Mouse (Mus musculus): ENCODE measurements around the gene Cct6b.

Gene Cct6b

DNA sequence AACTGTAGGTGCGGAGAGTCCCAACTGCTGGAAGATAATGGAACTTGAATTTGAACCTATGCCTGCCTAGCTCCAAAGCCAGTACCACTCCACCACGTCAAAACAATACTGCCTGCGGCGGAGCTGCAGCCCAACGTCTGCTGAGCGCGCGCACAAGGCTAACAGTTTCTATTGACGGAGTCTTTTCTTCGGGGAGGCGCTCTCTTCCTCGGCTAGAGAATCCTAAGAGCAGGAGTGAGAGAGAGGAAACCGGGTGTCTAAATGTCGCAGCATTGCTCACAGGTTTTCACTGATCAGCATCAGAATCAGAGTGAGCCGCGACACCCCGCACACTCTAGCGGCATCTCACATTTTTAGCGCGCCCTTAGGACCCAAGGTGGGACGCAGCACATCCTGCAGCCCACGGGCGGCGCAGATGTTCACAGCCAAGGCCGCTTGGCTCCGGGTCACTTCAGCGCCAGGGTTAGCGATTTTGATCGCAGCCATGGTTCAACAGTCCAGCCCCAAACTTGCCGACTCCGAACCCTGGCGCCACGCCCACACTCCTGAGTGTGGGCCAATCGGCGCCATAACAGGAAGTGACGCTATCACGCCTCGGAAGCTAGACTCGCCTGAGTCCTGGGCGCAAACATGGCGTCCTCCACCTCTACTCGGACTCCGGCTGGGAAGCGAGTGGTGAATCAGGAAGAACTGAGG is at the start of gene Cct6b, which contains the start of gene Zfp830:
Gene Cct6b (minus strand): TSS at position 580 of the 696 bp plus-strand sequence.
Gene Zfp830 (plus strand): TSS at position 604 of the 696 bp plus-strand sequence.
- peak; percentile 99 for DNase-seq

- DNase-seq, result no peak
These were observed 44.4 kb upstream of the Cct6b start for GRCm38 (mm10) chr11:82808485-82808884.

- DNase-seq, result no peak
These were observed 43.2 kb upstream of the Cct6b start for GRCm38 (mm10) chr11:82807370-82807769.

DNA sequence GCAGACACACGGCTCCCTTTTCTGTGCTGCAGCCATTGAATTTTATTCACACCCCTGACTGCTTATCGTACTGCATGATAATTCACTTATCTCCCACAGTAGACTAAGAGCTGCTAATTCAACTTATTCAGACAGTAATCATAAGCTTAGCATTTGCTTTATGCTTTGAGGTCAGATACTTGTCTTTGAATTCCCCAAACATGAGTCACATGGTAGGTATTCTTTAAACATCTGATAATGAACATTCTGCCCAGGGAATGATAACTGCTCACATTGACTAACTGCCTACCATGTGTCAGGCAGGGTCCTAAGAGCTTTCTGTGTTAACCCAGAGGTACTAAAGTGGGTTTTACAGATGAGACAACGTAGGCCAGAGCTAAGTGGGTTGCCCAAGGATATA is 42.5 kb upstream of the Cct6b start:
- no peak for DNase-seq

DNA sequence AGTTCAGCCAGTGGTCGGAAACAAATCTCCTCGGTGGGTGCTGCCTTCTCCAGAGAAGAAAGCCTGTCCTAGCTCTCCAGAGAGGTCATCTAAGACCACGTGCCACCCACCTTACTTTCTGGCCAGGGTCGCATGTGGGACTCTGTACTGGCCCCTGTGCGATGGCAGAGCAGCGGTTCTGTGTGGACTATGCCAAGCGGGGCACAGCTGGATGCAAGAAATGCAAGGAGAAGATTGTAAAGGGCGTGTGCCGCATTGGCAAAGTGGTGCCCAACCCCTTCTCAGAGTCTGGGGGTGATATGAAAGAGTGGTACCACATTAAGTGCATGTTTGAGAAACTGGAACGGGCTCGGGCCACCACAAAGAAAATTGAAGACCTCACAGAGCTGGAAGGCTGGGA is 19.3 kb upstream of the Cct6b start:
- DNase-seq, result no peak

DNA sequence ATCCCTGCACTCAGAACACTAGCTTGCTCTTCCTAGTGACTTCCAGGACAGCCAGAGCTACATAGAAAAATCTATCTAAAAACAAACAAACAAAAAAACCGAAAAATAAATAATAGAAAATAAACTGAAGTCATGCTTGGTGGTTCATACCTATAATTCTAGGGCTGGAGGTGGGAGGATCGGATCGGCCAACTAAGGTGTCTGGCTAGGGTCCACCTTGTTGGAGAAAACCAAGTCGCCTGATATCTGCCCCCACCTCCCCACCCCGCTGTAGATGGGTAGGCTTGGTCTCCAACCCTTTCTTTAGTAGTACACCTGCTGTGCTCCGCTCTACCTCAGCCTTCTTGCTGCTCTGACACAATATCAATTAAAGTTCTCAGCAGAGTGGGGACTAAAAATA is 18.1 kb upstream of the Cct6b start:
- DNase-seq, result no peak

- peak; percentile 97 for DNase-seq
These were observed 17.1 kb upstream of the Cct6b start, which contains the start of gene Lig3 for GRCm38 (mm10) chr11:82780983-82781903. Lig3 (plus strand) TSS chr11:82781108.

- peak; percentile 1 for DNase-seq
These were observed 16.0 kb upstream of the Cct6b start for GRCm38 (mm10) chr11:82780134-82780533.

DNA sequence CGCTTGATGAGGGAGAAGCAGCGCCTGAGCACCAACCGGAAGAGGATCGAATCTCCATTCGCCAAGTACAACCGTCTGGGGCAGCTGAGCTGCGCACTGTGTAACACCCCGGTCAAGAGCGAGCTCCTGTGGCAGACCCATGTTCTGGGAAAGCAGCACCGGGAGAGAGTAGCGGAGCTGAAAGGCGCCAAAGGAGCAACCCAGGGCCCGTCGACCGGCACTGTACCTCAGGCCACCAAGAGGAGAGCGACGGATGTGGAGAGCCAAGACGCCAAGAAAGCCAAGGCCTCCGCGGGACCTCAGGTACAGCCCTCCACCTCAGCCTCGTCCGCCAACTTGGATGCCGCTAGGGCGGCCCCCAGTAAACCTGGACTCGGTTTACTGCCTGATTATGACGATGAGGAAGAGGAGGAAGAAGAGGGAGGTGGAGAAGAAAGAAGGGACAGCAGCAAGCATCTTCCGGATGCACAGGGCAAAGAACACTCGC is 360 bp upstream of the Cct6b start:
- no peak for DNase-seq

DNA sequence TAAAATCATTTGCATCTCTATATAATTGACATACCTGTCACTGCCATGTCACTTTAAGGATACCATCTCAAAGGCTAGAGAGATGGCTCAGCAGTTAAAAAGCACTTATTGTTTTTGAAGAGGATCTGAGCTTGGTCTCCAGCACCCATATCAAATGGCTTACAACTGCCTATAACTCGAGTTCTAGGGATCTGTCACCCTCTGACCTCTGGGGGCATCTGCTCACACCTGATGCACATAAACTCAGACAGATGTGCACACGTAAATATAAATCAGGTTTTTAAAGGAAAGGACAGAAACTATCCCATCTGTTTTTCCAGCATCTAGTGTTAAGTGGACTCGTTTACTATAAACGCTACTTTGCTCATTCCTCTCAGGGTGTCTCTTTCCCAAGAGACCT is 860 bp downstream of the Cct6b start:
- no peak for DNase-seq

DNA sequence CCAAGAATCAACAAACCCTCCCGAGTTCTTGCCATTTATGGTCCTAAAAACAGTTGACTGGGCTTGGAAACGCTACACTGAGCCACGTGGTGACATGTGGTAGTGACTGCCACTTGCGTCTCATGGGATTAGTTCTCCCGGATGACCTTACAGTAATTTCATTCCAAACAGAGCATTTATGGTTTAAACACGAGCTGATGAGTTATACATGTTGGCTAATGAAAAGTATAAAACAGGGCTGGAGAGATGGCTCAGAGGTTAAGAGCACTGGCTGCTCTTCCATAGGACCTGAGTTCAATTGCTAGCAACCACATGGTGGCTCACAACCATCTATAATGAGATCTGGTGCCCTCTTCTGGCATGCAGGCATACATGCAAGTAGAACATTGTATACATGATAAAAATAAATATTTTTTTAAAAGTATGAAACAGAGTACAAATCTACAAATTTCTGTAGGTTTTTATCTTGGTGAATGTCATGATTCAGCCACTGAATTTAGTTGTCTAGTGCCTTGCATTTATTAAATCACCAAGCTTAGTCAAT is 1.8 kb downstream of the Cct6b start:
- no peak for DNase-seq

DNA sequence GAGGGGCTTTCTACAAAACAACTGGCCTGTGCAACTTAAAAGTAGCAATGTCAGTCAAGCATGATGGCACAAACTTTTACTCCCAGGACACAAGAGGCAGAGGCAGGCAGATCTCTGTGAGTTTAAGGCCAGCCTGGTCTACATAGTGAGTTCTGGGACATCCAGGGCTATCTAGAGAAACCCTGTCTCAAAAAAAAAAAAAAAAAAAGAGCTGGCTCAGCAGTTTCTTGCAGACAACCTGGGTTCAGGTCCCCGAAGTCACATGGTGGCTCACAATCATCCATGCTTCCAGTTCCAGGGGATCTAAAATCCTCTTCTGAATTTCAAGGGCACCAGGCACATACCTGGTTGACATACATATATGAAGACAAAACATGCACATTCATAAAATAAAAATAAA is 8.2 kb downstream of the Cct6b start:
- DNase-seq, result no peak

DNA sequence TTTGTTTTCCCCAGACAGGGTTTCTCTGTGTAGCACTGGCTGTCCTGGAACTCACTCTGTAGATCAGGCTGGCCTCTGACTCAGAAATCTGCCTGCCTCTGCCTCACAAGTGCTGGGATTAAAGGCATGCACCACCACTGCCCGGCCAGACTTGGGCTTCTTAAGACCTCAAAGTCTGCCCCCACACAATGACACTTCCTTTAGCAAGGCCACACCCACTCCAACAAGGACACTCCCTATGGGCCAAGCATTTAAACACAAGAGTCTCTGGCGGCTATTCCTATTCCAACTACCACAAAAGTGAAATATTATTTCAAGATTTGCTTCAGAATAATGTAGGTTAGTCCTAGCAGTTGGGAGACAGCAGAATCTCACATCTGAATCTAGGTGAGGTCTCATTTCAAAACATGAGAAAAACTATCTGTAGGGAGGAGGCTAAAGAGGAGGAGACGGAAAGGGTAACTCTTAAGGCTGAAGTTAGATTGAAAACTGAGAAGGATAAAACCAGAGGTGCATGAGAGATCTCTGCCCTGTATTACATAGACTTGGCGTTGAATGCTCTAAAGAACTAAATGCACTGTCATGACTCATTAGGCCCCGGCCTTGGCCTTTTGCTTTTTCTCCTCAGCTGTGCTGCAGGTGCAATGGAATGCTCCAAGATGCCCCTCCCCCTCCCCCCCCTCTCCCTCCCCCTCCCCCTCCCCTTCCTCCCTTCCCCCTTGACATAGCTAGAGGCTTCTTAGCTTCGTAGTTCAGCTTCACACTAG is 11.6 kb downstream of the Cct6b start:
- no peak for DNase-seq

DNA sequence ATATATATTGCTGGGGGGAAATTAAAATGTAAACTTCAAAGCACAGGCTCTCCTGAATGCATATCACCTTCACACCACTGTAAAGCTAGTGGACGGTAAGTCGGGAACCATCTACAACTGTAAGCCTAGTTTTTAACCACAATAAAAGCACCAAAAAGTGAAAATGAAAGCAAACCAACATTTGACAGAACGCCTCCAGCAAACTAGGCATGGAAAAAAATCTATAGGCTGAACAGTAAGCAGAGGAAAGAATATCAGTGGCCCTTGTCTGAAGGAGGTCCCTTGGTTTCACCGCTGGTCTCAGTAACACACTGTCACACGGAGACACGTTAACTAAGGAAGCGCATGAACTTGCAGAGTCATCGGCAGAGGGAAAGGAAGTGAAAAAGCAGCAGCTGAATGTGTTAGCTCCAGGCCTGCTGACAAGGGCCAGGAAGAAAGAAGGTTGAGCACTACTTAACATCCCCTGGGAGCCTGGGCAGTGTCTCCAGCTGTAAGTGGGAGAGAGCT is 17.2 kb downstream of the Cct6b start:
- DNase-seq, result no peak

GRCm38 (mm10) chr11:82746138-82746537 is 18.0 kb downstream of the Cct6b start:
- peak; percentile 23 for DNase-seq

DNA sequence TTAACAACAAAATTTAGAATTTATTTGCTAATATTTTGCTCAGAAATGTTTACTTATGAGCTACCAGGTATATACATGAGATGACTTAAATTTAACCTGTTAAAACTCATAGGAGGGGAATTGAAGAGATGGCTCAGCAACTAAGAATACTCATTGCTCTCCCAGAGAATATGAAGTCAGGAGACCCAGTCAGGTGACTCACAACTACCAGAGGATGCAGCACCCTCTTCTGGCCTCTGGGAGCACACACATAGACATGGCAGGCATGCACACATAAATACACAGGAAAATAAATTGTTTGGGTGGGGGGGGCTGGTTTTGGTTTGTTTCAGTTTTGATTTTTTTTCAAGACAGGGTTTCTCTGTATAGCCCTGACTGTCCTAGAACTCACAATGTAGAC is 25.1 kb downstream of the Cct6b start:
- DNase-seq, result no peak

DNA sequence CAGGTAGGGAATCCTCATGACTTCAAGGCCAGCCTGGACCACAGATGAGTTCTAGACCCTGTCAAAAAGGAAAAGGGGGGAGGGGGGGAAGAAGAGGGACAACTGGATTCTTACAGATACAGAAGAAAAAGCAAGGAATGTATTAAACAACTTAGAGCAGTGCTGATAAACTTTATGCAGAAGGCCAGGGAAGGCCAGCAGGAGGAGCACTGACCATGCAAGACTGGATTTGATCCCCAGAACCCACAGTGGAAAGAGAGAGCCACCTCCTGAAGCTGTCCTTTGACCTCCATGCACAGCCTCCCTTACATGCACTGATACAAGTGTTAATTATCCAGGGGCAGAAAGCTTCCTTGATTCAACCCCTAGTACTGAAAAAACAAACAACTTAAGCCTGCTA is 29.9 kb downstream of the Cct6b start:
- DNase-seq, result no peak

GRCm38 (mm10) chr11:82726862-82727261 is 37.3 kb downstream of the Cct6b start:
- no peak for DNase-seq

DNA sequence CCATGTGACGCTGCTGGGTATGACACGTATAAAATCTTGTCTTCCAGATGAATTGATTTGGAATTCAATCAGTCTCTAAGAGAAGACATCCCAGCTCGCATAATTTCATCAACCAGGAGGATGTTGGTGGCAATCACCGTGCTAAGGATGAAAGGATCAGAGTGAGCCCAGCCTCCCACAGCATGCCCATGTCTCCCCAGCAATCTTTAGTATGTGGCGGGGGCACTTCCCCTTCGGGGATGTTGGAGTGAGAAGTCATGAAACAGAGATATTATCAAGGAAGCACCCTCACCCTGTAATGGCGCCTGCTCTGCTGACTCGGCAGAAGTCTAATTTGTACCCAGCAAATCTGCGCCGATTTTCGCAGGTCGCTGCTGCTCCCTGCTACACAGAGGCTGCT is 44.8 kb downstream of the Cct6b start:
- DNase-seq, result no peak

DNA sequence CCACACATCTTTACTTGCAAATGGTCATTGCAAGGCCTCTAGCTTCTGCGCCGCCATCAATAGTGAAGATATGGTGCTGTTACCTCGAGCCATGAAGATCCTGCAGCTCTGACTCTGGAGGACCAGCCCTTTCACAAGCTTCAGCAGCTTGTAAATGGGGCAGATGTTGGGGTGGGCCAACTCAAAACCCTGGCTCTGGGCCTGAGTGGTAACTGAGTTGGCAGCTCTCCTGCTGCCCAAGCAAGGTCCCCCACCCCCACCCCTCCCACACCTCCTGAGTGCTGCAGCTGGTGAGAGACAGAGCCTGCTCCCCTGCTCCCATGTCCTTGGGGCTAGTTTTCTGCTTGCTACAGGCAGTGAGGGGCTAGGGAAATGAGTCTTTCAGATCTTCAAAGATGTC is 51.4 kb downstream of the Cct6b start:
- DNase-seq, result no peak

DNA sequence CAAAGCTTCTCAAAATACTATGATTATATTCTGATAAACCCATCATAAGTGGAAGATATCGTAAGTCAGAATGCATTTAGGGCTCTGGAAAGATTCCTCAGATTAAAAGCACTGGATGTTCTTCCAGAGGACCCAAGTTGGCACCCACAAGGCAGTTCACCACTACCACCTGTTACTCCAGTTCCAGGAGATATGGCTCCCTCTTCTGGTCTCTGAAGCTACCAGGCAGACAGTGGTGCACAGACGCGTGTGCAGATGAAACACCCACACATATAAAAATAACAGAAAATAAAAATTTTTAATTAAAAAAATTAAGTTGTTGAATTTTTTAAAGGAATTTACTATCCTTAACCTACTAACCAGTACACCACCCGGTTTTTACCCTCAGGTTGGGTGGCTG is 55.2 kb downstream of the Cct6b start:
- DNase-seq, result no peak

GRCm38 (mm10) chr11:82705082-82705481 is 59.0 kb downstream of the Cct6b start:
- no peak for DNase-seq

Measured in embryo, embryonic 11 days (tissue).